7 mouse cellular contexts compared by ENCODE assay signal in the genomic region with DNA sequence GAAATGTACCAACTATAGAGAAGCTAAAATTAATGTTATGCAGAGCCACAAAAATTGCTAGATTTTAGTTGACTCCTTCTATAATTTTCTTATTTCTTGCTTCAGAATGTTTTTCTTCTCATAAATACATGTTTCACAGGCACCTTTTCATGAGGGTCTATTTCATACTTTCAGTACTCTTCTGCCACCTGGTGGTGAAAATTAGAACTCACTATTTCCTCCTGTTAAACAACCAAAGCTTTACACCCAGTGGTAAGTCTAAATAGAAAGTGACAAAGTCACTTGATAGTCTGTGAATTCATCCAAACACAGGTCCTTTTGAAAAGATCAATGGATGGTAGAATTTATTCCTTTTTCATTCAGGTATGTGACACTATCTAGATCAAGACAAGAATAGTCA. TPM values are rescaled to one million over a fixed set of nuclear protein-coding genes. Genes with fewer than 3 reads are reported as not detected.
A peak's percentile ranks its signal among the peaks of the same experiment; 100 is the strongest.
DNase-seq lines count a peak whose midpoint lies in the region; ATAC-seq and TF ChIP-seq lines count a peak whose summit lies in the region.

No protein-coding gene starts in this region.

- TF ChIP-seq EP300 in stomach, postnatal 0 days (optimal IDR thresholded peaks at IDR 0.05) = no peak

- H3K4me2 ChIP-seq in kidney, postnatal 0 days (ENCODE audit: low read length) = no peak overlapping the region
- H3K4me2 ChIP-seq in kidney, embryonic 16.5 days (replicated peaks; ENCODE audit: low read depth, low read length) = no peak overlapping the region
- no peak overlapping the region for H3K4me2 ChIP-seq in forebrain, embryonic 16.5 days (ENCODE audit: low read length)
- no peak overlapping the region for H3K4me2 ChIP-seq in lung, embryonic 14.5 days
- no peak overlapping the region for H3K4me2 ChIP-seq in stomach, postnatal 0 days (replicated peaks; ENCODE audit: low read depth)

- H3K27ac ChIP-seq in kidney, postnatal 0 days = no peak overlapping the region
- no peak overlapping the region for H3K27ac ChIP-seq in kidney, embryonic 16.5 days (ENCODE audit: low read length)
- H3K27ac ChIP-seq in forebrain, embryonic 16.5 days (ENCODE audit: low read length) = no peak overlapping the region
- no peak overlapping the region for H3K27ac ChIP-seq in lung, embryonic 14.5 days (ENCODE audit: low read depth)
- H3K27ac ChIP-seq in stomach, postnatal 0 days (replicated peaks) = no peak overlapping the region

- H3K4me3 ChIP-seq in kidney, postnatal 0 days (replicated peaks; ENCODE audit: low read depth, low read length) = no peak overlapping the region
- no peak overlapping the region for H3K4me3 ChIP-seq in kidney, embryonic 16.5 days (ENCODE audit: low read length)
- no peak overlapping the region for H3K4me3 ChIP-seq in E14TG2a.4 (replicated peaks; ENCODE audit: low read length)
- no peak overlapping the region for H3K4me3 ChIP-seq in forebrain, embryonic 16.5 days (replicated peaks; ENCODE audit: low read length)
- no peak overlapping the region for H3K4me3 ChIP-seq in lung, embryonic 14.5 days (ENCODE audit: low read depth, low read length)
- H3K4me3 ChIP-seq in stomach, postnatal 0 days (ENCODE audit: low read depth, low read length) = no peak overlapping the region

- H3K27me3 ChIP-seq in kidney, postnatal 0 days (ENCODE audit: insufficient read depth, low read length) = no peaks in the 10 kb centered on the region
- H3K27me3 ChIP-seq in kidney, embryonic 16.5 days (ENCODE audit: insufficient read depth, low read length) = no peaks in the 10 kb centered on the region
- no peaks in the 10 kb centered on the region for H3K27me3 ChIP-seq in E14TG2a.4 (ENCODE audit: insufficient read depth, low read length)
- no peaks in the 10 kb centered on the region for H3K27me3 ChIP-seq in forebrain, embryonic 16.5 days (replicated peaks; ENCODE audit: control insufficient read depth, insufficient read depth, low read length)
- H3K27me3 ChIP-seq in lung, embryonic 14.5 days (ENCODE audit: insufficient read depth, low read length) = no peaks in the 10 kb centered on the region
- no peaks in the 10 kb centered on the region for H3K27me3 ChIP-seq in stomach, postnatal 0 days (ENCODE audit: control insufficient read depth, insufficient read depth, low read length)

- TF ChIP-seq CTCF in kidney, postnatal 0 days (IDR thresholded peaks at IDR 0.05; ENCODE audit: low read depth) = peak; percentile 80
- TF ChIP-seq CTCF in E14TG2a.4 (conservative IDR thresholded peaks at IDR 0.05; ENCODE audit: low read length) = peak; percentile 64
- TF ChIP-seq CTCF in lung, embryonic 14.5 days (IDR thresholded peaks at IDR 0.05; ENCODE audit: low read depth) = peak; percentile 69
- TF ChIP-seq CTCF in stomach, postnatal 0 days (IDR thresholded peaks at IDR 0.05; ENCODE audit: low read depth) = peak; percentile 80

- DNase-seq in kidney, postnatal 0 days (ENCODE audit: low spot score) = peak; percentile 83
- DNase-seq in WW6 (ENCODE audit: low read depth, low spot score) = peak; percentile 13
- DNase-seq in lung, embryonic 14.5 days = peak; percentile 93
- DNase-seq in stomach, postnatal 0 days (ENCODE audit: low spot score) = no peak

- no peaks in the 10 kb centered on the region for H3K36me3 ChIP-seq in kidney, postnatal 0 days (ENCODE audit: insufficient read depth, low read length)
- no peaks in the 10 kb centered on the region for H3K36me3 ChIP-seq in kidney, embryonic 16.5 days (ENCODE audit: insufficient read depth, low read length)
- no peaks in the 10 kb centered on the region for H3K36me3 ChIP-seq in E14TG2a.4 (ENCODE audit: insufficient read depth, low read length)
- H3K36me3 ChIP-seq in forebrain, embryonic 16.5 days (ENCODE audit: control insufficient read depth, insufficient read depth) = no peaks in the 10 kb centered on the region
- H3K36me3 ChIP-seq in lung, embryonic 14.5 days (ENCODE audit: insufficient read depth) = no peaks in the 10 kb centered on the region
- no peaks in the 10 kb centered on the region for H3K36me3 ChIP-seq in stomach, postnatal 0 days (ENCODE audit: control insufficient read depth, insufficient read depth, low read length)

- no peak for ATAC-seq in kidney, postnatal 0 days (replicated peaks; ENCODE audit: low FRiP score, low read depth)
- ATAC-seq in kidney, embryonic 16.5 days (ENCODE audit: low FRiP score, low TSS enrichment) = no peak
- peak; percentile 80 for ATAC-seq in forebrain, embryonic 16.5 days
- ATAC-seq in lung, embryonic 14.5 days (ENCODE audit: insufficient read depth) = peak; percentile 52; the same call in 1 of the 2 replicates
- no peak for ATAC-seq in stomach, postnatal 0 days (ENCODE audit: low FRiP score, low TSS enrichment)

- H3K9ac ChIP-seq in kidney, postnatal 0 days (ENCODE audit: low read depth, low read length) = no peak overlapping the region
- H3K9ac ChIP-seq in kidney, embryonic 16.5 days (replicated peaks; ENCODE audit: low read length) = no peak overlapping the region
- no peak overlapping the region for H3K9ac ChIP-seq in forebrain, embryonic 16.5 days (replicated peaks; ENCODE audit: low read depth, low read length)
- no peak overlapping the region for H3K9ac ChIP-seq in lung, embryonic 14.5 days
- H3K9ac ChIP-seq in stomach, postnatal 0 days (ENCODE audit: low read length) = no peak overlapping the region

- no peaks in the 10 kb centered on the region for H3K9me3 ChIP-seq in kidney, postnatal 0 days (replicated peaks; ENCODE audit: low read length)
- H3K9me3 ChIP-seq in kidney, embryonic 16.5 days (ENCODE audit: low read length) = no peaks in the 10 kb centered on the region
- no peaks in the 10 kb centered on the region for H3K9me3 ChIP-seq in E14TG2a.4 (ENCODE audit: low read length)
- no peaks in the 10 kb centered on the region for H3K9me3 ChIP-seq in forebrain, embryonic 16.5 days (ENCODE audit: control insufficient read depth, low read length)
- H3K9me3 ChIP-seq in lung, embryonic 14.5 days (ENCODE audit: low read depth, low read length) = no peaks in the 10 kb centered on the region
- H3K9me3 ChIP-seq in stomach, postnatal 0 days (ENCODE audit: control insufficient read depth, low read length) = no peaks in the 10 kb centered on the region

- no peaks in the 10 kb centered on the region for H3K4me1 ChIP-seq in kidney, postnatal 0 days (replicated peaks; ENCODE audit: insufficient read depth, low read length)
- H3K4me1 ChIP-seq in kidney, embryonic 16.5 days (ENCODE audit: insufficient read depth, low read length) = no peaks in the 10 kb centered on the region
- H3K4me1 ChIP-seq in E14TG2a.4 (replicated peaks; ENCODE audit: low read depth, low read length) = no peaks in the 10 kb centered on the region
- no peaks in the 10 kb centered on the region for H3K4me1 ChIP-seq in forebrain, embryonic 16.5 days (replicated peaks; ENCODE audit: control insufficient read depth, insufficient read depth, low read length)
- H3K4me1 ChIP-seq in lung, embryonic 14.5 days (ENCODE audit: insufficient read depth) = no peaks in the 10 kb centered on the region
- H3K4me1 ChIP-seq in stomach, postnatal 0 days (replicated peaks; ENCODE audit: control insufficient read depth, insufficient read depth) = no peaks in the 10 kb centered on the region

RNA-seq across cellular contexts. Expression of gene Dnajb9, which starts 43.2 kb away (rescaled TPM):
- 38.9 and 39.0 TPM in 2 replicates for polyA plus RNA-seq in kidney, postnatal 0 days (2015; fragmentation: Nextera tagmentation; extraction: Ambion mirVana)
- 22.6 and 23.2 TPM in 2 replicates for polyA plus RNA-seq in kidney, embryonic 16.5 days (2015; fragmentation: Nextera tagmentation; extraction: Ambion mirVana)
- polyA plus RNA-seq in forebrain, embryonic 16.5 days (2015; fragmentation: Nextera tagmentation; extraction: Ambion mirVana) = 30.3 and 36.5 TPM in 2 replicates
- 17.1 and 23.5 TPM in 2 replicates for polyA plus RNA-seq in lung, embryonic 14.5 days (2014; fragmentation: Nextera tagmentation; extraction: Ambion mirVana)
- 30.1 and 36.3 TPM in 2 replicates for polyA plus RNA-seq in stomach, postnatal 0 days (2015; fragmentation: Nextera tagmentation; extraction: Ambion mirVana)

RNA-seq across cellular contexts. Expression of gene Pnpla8, which starts 54.2 kb away (rescaled TPM):
- 91.9 and 97.1 TPM in 2 replicates for polyA plus RNA-seq in kidney, postnatal 0 days (2015; fragmentation: Nextera tagmentation; extraction: Ambion mirVana)
- 78.0 and 81.1 TPM in 2 replicates for polyA plus RNA-seq in kidney, embryonic 16.5 days (2015; fragmentation: Nextera tagmentation; extraction: Ambion mirVana)
- polyA plus RNA-seq in forebrain, embryonic 16.5 days (2015; fragmentation: Nextera tagmentation; extraction: Ambion mirVana) = 154 and 172 TPM in 2 replicates
- polyA plus RNA-seq in lung, embryonic 14.5 days (2014; fragmentation: Nextera tagmentation; extraction: Ambion mirVana) = 52.6 and 63.5 TPM in 2 replicates
- polyA plus RNA-seq in stomach, postnatal 0 days (2015; fragmentation: Nextera tagmentation; extraction: Ambion mirVana) = 53.5 and 56.7 TPM in 2 replicates

Comparison
In these comparisons a context has a peak if more than half of its experiments do, and no peak if none do; other contexts are left out.
1. ATAC-seq: peak in forebrain, embryonic 16.5 days (single experiment) and lung, embryonic 14.5 days (single experiment); none in kidney, postnatal 0 days (single experiment), kidney, embryonic 16.5 days (single experiment) and stomach, postnatal 0 days (single experiment).
2. Peak in every context shown above with its lines, with median percentiles within 50 percentile points of each other: CTCF ChIP-seq.